Mouse (Mus musculus) lung, adult 2 months (tissue): ENCODE results near the gene Shc4.

ENCODE experiments used
- CTCF ChIP-seq: fragments of 200-500 bp; IDR thresholded peaks from 2 replicates; pipeline ENCODE4 v1.5.1; 2011; ENCODE audit warnings: mild to moderate bottlenecking, low read length, control low read depth; ENCODE audit not compliant: insufficient read depth
- POLR2A ChIP-seq: fragments of 200-500 bp; IDR thresholded peaks from 2 replicates; pipeline ENCODE4 v1.6.1; 2011; ENCODE audit warnings: low read depth, mild to moderate bottlenecking, control low read depth, low read length, borderline replicate concordance; ENCODE audit errors: extremely low read depth

DNA sequence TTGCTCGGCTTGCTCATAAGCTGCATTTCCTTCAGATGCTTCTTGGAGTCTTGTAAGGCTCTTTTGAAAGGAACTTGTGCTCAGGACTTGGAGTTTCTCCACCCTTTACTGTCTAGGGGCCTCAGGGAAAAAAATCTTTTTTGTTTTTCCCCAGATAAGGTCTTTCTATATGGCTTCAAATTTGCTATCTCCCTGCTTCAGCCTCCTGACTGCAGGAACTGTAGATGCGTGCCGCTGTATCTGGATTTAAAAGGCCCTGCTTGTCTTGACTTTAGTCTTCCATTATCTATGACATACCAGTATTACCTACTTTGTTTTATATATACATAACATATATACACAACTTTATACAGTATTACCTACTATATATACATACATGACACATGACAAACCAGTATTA lies 61.4 kb downstream of the Shc4 start:
- no peak for TF ChIP-seq POLR2A
- TF ChIP-seq CTCF = no peak
